Mouse (Mus musculus): ENCODE data around the gene Tmem117.

- no peak for TF ChIP-seq CTCF (conservative IDR thresholded peaks at IDR 0.05; ENCODE audit: insufficient read depth, insufficient read length, low read depth, low read length)
- no peak for TF ChIP-seq POLR2A (IDR thresholded peaks at IDR 0.05; ENCODE audit: low read depth, low read length)
Observed at GRCm38 (mm10) chr15:94921672-94922071, 292.6 kb downstream of the Tmem117 start.
